Mouse (Mus musculus) heart, embryonic 14.5 days (tissue): Measurements from ENCODE around the gene 0610010K14Rik. TPM values are rescaled to one million over a fixed set of nuclear protein-coding genes. Genes with fewer than 3 reads are reported as not detected.

Experiments used
- ATAC-seq: fragments of 200-750 bp; cut with Nextera tagmentation; 2 replicates; pipeline ENCODE4 v1.8.0; 2017; ENCODE audit warnings: low read depth, moderate TSS enrichment; ENCODE audit not compliant: insufficient number of reproducible peaks, insufficient read depth, low FRiP score
- H3K27ac ChIP-seq, 2 experiments: fragments of 200-500 bp in 1 of 2; fragments of 300-500 bp in 1 of 2; sonication (generic) in 1 of 2; replicated peaks in 1 of 2; 2 replicates each; pipeline ENCODE4 v1.5.1; 2012 to 2014; ENCODE audit warnings: low read depth in 2 of 2, low read length in 2 of 2, control low read depth in 1 of 2, mild to moderate bottlenecking in 1 of 2, mixed read lengths in 1 of 2; ENCODE audit not compliant: control insufficient read depth in 1 of 2, insufficient read depth in 1 of 2
- H3K27me3 ChIP-seq: fragments of 300-500 bp; sonication (generic); 2 replicates; pipeline ENCODE4 v1.6.1; 2014; ENCODE audit warnings: mild to moderate bottlenecking, low read length, control low read depth; ENCODE audit not compliant: control insufficient read depth, insufficient read depth
- H3K36me3 ChIP-seq: fragments of 300-500 bp; sonication (generic); 2 replicates; pipeline ENCODE4 v1.6.1; 2014; ENCODE audit warnings: mild to moderate bottlenecking, control low read depth, low read length, mixed read lengths; ENCODE audit not compliant: control insufficient read depth, insufficient read depth
- H3K4me1 ChIP-seq, 2 experiments: fragments of 200-500 bp in 1 of 2; fragments of 300-500 bp in 1 of 2; sonication (generic) in 1 of 2; 2 replicates each; pipeline ENCODE4 v1.6.1; 2012 to 2014; ENCODE audit warnings: low read length in 2 of 2, control low read depth in 1 of 2, mixed read lengths in 1 of 2; ENCODE audit not compliant: control insufficient read depth in 2 of 2, insufficient read depth in 2 of 2
- H3K4me2 ChIP-seq: fragments of 300-500 bp; sonication (generic); 2 replicates; pipeline ENCODE4 v1.6.1; 2014; ENCODE audit warnings: mild to moderate bottlenecking, low read length
- H3K4me3 ChIP-seq, 2 experiments: fragments of 200-500 bp in 1 of 2; fragments of 300-500 bp in 1 of 2; sonication (generic) in 1 of 2; 2 replicates each; pipeline ENCODE4 v1.5.1; 2012 to 2014; ENCODE audit warnings: low read length in 2 of 2, mild to moderate bottlenecking in 2 of 2, control low read depth in 1 of 2, low read depth in 1 of 2, moderate library complexity in 1 of 2; ENCODE audit not compliant: control insufficient read depth in 1 of 2, insufficient read depth in 1 of 2
- H3K9ac ChIP-seq: fragments of 300-500 bp; sonication (generic); 2 replicates; pipeline ENCODE4 v1.6.1; 2014; ENCODE audit warnings: mild to moderate bottlenecking, low read length
- H3K9me3 ChIP-seq: fragments of 300-500 bp; sonication (generic); 2 replicates; pipeline ENCODE4 v1.6.1; 2016; ENCODE audit warnings: low read length, control low read depth; ENCODE audit not compliant: control insufficient read depth
- WGBS: fragments of 180-500 bp; shearing (Covaris S2); extraction: QIAGEN DNeasy Blood & Tissue Kit; methylation state at CpG from one replicate; pipeline ENCODE4 v1.1.7; 2014; 5-methylcytosine and 5-hydroxymethylcytosine counted together
- polyA plus RNA-seq: library from polyadenylated mRNA; unstranded; fragments of >200 nt; fragmentation: Nextera tagmentation; extraction: Ambion mirVana; gene quantifications from 2 replicates; pipeline ENCODE4 v1.2.1, GENCODE M21; 2014

0610010K14Rik gene
- polyA plus RNA-seq, 1 experiment from 2014 or later = 139 TPM

DNA sequence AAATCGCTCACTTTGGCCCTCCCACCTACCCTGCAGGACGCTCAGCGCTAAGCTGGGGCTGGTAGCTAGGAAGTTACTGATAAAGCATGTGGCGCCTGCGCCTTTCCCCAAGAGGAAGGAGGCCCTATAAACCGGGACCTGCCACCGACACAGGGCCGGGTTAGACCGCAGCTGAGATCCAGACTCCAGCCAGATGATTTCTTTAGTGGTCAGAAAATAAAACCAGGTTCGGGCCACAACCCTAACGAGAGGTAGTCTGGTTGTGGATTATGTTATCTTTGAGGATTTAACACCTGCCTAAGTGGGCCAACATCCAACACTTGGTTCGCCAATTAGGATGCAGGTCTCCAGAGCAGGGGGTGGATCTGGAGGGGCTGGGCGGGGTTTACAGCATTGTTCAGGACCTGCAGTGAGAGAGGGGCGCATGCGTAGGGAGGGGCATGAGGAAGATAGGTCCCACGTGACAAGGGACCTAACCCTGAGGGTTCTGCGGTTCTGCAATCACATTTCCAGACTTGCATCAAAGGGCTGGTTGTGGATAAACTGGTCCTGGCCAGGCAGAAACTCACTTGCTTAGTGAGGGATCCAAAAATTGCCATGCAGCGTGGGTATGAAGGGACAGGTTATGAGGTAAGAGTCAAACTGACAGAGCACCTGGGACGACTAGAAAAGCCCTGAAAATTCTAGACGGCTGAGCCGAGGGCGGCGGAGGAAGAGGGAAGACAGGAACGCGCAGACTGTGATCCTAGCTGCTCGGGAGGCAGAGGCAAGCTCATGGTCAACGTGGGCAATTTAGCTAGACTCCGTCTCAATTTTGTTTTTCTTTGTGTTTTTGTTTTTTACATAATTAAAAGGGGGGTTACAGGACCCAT lies 16.7 kb downstream of the 0610010K14Rik start, which contains the start of gene Slc16a13:
Gene Slc16a13, minus strand, starts transcription at position 334 of the 872 bp plus-strand sequence.
- H3K27ac ChIP-seq = peak within 1 kb of the TSS; percentile 81 to 88
- peak within 1 kb of the TSS; percentile 74 for H3K9ac ChIP-seq
- peaks cover 23% of the 10 kb centered on the region for H3K27me3 ChIP-seq
- H3K36me3 ChIP-seq = 0 out of 2 replicates have a peak, but pooled peaks cover 3% of the 10 kb centered on the region
- H3K4me2 ChIP-seq = peak within 1 kb of the TSS; percentile 90
- H3K9me3 ChIP-seq = no peaks in the 10 kb centered on the region
- ATAC-seq = peak; percentile 88
- peak within 1 kb of the TSS; percentile 46 to 63 for H3K4me3 ChIP-seq
- under 1% methylated on average over 28 of the region's 28 CpGs for WGBS
- peaks cover 13 to 19% of the 10 kb centered on the region in 2 experiments for H3K4me1 ChIP-seq

DNA sequence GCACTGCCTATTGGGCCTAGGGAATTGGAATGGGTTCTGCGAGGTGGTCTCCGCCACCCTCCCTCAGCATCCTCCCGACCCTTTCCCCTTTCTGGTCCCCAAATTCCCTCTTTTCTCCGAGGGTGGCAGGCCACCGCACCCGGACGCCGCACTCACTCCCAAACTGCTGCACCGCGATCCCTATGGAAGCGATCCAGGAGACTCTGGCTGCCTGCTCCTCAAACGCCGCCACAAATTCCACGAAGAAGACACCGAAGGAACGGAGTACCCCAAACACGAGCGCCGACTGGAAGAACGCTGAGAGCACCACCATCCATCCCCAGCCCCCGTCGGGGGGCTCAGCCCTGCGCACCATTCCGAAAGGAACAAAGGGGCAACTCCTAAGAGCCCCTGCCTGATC lies 17.4 kb downstream of the 0610010K14Rik start:
- Histone ChIP-seq H3K4me3 (peak overlapping the region; percentile 46 to 63), H3K9ac (peak overlapping the region; percentile 74), H3K4me1 (peaks cover 11 to 17% of the 10 kb centered on the region in 2 experiments), H3K9me3 (no peaks in the 10 kb centered on the region), H3K27me3 (peaks cover 23% of the 10 kb centered on the region), H3K4me2 (peak overlapping the region; percentile 90), H3K27ac (peak overlapping the region; percentile 66 to 81), H3K36me3 (0 out of 2 replicates have a peak, but pooled peaks cover 3% of the 10 kb centered on the region)
- ATAC-seq = no peak
- 1% methylated on average over 24 of the region's 24 CpGs for WGBS

GRCm38 (mm10) chr11:70219873-70220272 lies 17.8 kb downstream of the 0610010K14Rik start:
- Histone ChIP-seq H3K4me3 (peak overlapping the region; percentile 46 to 63), H3K9ac (peak overlapping the region; percentile 74), H3K9me3 (no peaks in the 10 kb centered on the region), H3K27me3 (peaks cover 28% of the 10 kb centered on the region), H3K4me1 (peaks cover 11 to 17% of the 10 kb centered on the region in 2 experiments), H3K27ac (peak overlapping the region in 1 of 2 experiments; percentile 81; a peak in 2 of 4 replicates), H3K4me2 (peak overlapping the region; percentile 90), H3K36me3 (0 out of 2 replicates have a peak, but pooled peaks cover 1% of the 10 kb centered on the region)
- 64% methylated on average over 7 of the region's 7 CpGs for WGBS
- ATAC-seq = no peak

DNA sequence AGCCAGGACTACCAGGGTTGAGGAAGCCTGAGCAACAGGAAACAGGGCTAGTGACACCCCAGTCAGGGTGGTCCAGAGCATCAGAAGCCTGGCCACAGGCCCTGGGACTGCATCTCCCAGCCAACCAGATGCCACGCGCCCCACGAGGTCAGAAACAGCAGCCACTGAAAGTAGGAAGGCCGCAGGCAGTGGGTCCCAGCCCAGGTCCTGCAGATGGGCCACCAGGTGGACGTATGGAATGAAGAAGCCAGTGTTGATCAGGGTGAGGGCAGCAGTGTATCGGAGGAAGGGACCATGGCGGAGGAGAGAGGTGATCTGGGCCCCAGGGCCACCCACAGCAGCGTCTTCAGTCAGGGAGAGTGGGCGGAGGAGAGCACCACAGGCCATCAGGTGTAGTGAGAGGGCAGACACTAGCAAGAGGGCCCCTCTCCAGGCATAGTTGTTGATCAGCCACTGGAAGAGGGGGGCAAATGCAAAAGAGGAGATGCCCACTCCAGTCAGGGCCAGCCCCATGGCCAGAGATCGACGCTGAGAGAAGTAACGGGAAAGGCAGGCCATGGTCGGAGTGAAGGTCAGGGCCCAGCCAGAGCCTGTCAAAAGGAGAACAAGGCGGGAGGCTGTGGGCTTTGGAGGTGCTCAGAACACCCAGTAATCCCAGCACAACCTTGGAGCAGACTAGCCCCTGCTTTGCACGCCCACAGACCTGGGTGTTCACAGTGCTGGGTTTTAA lies 18.8 kb downstream of the 0610010K14Rik start:
- Histone ChIP-seq H3K4me2 (no peak overlapping the region; the same call in 1 of the 2 replicates), H3K4me1 (peaks cover 11 to 27% of the 10 kb centered on the region in 2 experiments), H3K4me3 (no peak overlapping the region), H3K27me3 (peaks cover 37% of the 10 kb centered on the region), H3K36me3 (no peaks in the 10 kb centered on the region), H3K27ac (no peak overlapping the region), H3K9ac (no peak overlapping the region), H3K9me3 (no peaks in the 10 kb centered on the region)
- no peak for ATAC-seq
- 87% methylated on average over 15 of the region's 15 CpGs for WGBS

DNA sequence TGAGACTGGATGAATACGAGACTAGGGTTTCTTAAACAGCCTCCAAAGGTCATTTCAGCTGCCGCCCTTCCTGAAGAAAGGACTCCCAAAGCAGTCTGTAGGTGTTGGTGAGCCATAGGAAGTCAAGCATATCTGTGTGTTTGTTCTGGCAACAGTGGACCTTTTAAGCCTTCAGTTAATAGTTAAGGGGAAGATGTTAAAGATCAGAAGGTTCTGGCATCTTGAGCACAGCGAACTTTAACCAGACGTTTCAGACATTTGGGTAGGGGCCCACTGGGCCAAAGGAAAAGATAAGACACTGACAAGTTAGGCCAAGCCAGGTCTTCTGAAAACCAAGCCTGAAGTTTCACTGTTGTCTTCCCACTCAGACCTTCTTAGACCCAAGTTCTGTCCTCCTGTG lies 19.7 kb downstream of the 0610010K14Rik start:
- H3K36me3 ChIP-seq = no peaks in the 10 kb centered on the region
- H3K9me3 ChIP-seq = no peaks in the 10 kb centered on the region
- no peak overlapping the region for H3K4me3 ChIP-seq
- no peak overlapping the region for H3K4me2 ChIP-seq
- 68% methylated on average over 4 of the region's 4 CpGs for WGBS
- no peak for ATAC-seq
- no peak overlapping the region for H3K9ac ChIP-seq
- H3K27me3 ChIP-seq = peaks cover 46% of the 10 kb centered on the region
- H3K4me1 ChIP-seq = peaks cover 11 to 30% of the 10 kb centered on the region in 2 experiments
- no peak overlapping the region for H3K27ac ChIP-seq

GRCm38 (mm10) chr11:70216103-70216502 lies 21.6 kb downstream of the 0610010K14Rik start:
- Histone ChIP-seq H3K27me3 (peaks cover 59% of the 10 kb centered on the region), H3K27ac (no peak overlapping the region), H3K4me2 (no peak overlapping the region), H3K9ac (no peak overlapping the region), H3K36me3 (no peaks in the 10 kb centered on the region), H3K9me3 (no peaks in the 10 kb centered on the region), H3K4me1 (peaks cover 4 to 19% of the 10 kb centered on the region in 2 experiments; a peak in 3 of 4 replicates), H3K4me3 (no peak overlapping the region)
- 63% methylated on average over 3 of the region's 3 CpGs for WGBS
- no peak for ATAC-seq

DNA sequence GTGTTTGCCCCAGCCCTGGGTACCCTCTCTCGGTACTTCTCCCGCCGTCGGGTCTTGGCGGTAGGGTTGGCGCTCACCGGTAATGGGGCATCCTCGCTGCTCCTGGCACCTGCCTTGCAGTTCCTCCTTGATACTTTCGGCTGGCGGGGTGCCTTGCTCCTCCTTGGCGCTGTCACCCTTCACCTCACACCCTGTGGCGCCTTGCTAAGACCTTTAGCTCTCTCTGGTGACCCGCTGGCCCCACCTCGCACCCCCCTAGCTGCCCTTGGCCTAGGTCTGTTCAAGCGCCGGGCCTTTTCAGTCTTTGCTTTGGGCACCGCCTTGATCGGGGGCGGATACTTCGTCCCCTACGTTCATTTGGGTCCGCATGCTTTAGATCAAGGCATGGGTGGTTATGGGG lies 22.4 kb downstream of the 0610010K14Rik start:
- H3K4me2 ChIP-seq = no peak overlapping the region
- no peak overlapping the region for H3K4me3 ChIP-seq

More for the DNA sequence above, 22.4 kb downstream of the 0610010K14Rik start:
- Histone ChIP-seq H3K9me3 (no peaks in the 10 kb centered on the region), H3K4me1 (peaks cover 3 to 19% of the 10 kb centered on the region in 2 experiments; a peak in 3 of 4 replicates), H3K36me3 (no peaks in the 10 kb centered on the region), H3K9ac (no peak overlapping the region), H3K27ac (no peak overlapping the region), H3K27me3 (peaks cover 65% of the 10 kb centered on the region)
- no peak for ATAC-seq
- 15% methylated on average over 22 of the region's 22 CpGs for WGBS
